Comparison of ENCODE assay signal across 9 mouse cellular contexts in genomic region chr1:172489585-172490250, GRCm38 (mm10). TPM values are rescaled to one million over a fixed set of nuclear protein-coding genes. Genes with fewer than 3 reads are reported as not detected.
DNase-seq lines count a peak whose midpoint lies in the region; ATAC-seq and TF ChIP-seq lines count a peak whose summit lies in the region.
"Had no signal": no experiment of that assay in that cellular context is flagged by ENCODE, and none has a peak within 500 bp of the region (broad histone marks: within the 10 kb centered on the region; RNA-seq: fewer than 3 reads in every experiment).

No protein-coding gene starts in this region.

- no peak for TF ChIP-seq CTCF in hindbrain, postnatal 0 days (IDR thresholded peaks at IDR 0.05; ENCODE audit: low read depth)

- no peaks in the 10 kb centered on the region for H3K36me3 ChIP-seq in heart, embryonic 14.5 days (ENCODE audit: control insufficient read depth, insufficient read depth, low read length)
- 0 out of 2 replicates have a peak, but pooled peaks cover 4% of the 10 kb centered on the region for H3K36me3 ChIP-seq in embryonic facial prominence, embryonic 15.5 days
- H3K36me3 ChIP-seq in hindbrain, postnatal 0 days (ENCODE audit: insufficient read depth, low read length): no peaks in the 10 kb centered on the region
- peaks cover 12% of the 10 kb centered on the region for H3K36me3 ChIP-seq in midbrain, embryonic 15.5 days (replicated peaks)

- peak overlapping the region; percentile 38; the same call in 1 of the 2 replicates for H3K9ac ChIP-seq in heart, embryonic 14.5 days (ENCODE audit: low read length)
- H3K9ac ChIP-seq in embryonic facial prominence, embryonic 15.5 days: 0 out of 2 replicates have a peak overlapping the region, but pooled peaks have one; percentile 27
- peak overlapping the region; percentile 30; the same call in 1 of the 2 replicates for H3K9ac ChIP-seq in hindbrain, postnatal 0 days (replicated peaks; ENCODE audit: low read length)
- H3K9ac ChIP-seq in midbrain, embryonic 15.5 days: no peak overlapping the region

- H3K9me3 ChIP-seq in heart, embryonic 14.5 days (ENCODE audit: control insufficient read depth, low read length): no peaks in the 10 kb centered on the region
- H3K9me3 ChIP-seq in embryonic facial prominence, embryonic 15.5 days (replicated peaks): no peaks in the 10 kb centered on the region
- no peaks in the 10 kb centered on the region for H3K9me3 ChIP-seq in hindbrain, postnatal 0 days (ENCODE audit: low read length)
- H3K9me3 ChIP-seq in midbrain, embryonic 15.5 days: no peaks in the 10 kb centered on the region

- no peaks in the 10 kb centered on the region; a peak in 2 of 4 replicates for H3K4me1 ChIP-seq in heart, embryonic 14.5 days (ENCODE audit: control insufficient read depth in 2 of 2, insufficient read depth in 2 of 2, low read length in 2 of 2)
- peaks cover 40% of the 10 kb centered on the region for H3K4me1 ChIP-seq in embryonic facial prominence, embryonic 15.5 days
- H3K4me1 ChIP-seq in hindbrain, postnatal 0 days (ENCODE audit: insufficient read depth, low read length): peaks cover 14% of the 10 kb centered on the region
- H3K4me1 ChIP-seq in midbrain, embryonic 15.5 days: peaks cover 40% of the 10 kb centered on the region

- 55% methylated on average over 12 of the region's 12 CpGs for WGBS in heart, embryonic 14.5 days
- 55% methylated on average over 12 of the region's 12 CpGs for WGBS in embryonic facial prominence, embryonic 15.5 days
- 54% methylated on average over 12 of the region's 12 CpGs for WGBS in hindbrain, postnatal 0 days
- 57% methylated on average over 12 of the region's 12 CpGs for WGBS in midbrain, embryonic 15.5 days

- no peak overlapping the region for H3K27ac ChIP-seq in heart, embryonic 14.5 days (replicated peaks in 1 of 2; ENCODE audit: control insufficient read depth in 1 of 2, insufficient read depth in 1 of 2, low read depth in 2 of 2, low read length in 2 of 2)
- H3K27ac ChIP-seq in embryonic facial prominence, embryonic 15.5 days (replicated peaks): no peak overlapping the region
- no peak overlapping the region for H3K27ac ChIP-seq in hindbrain, postnatal 0 days
- H3K27ac ChIP-seq in midbrain, embryonic 15.5 days: no peak overlapping the region

- peak overlapping the region; percentile 65 for H3K4me2 ChIP-seq in heart, embryonic 14.5 days (ENCODE audit: low read length)
- peak overlapping the region; percentile 54 for H3K4me2 ChIP-seq in embryonic facial prominence, embryonic 15.5 days (replicated peaks)
- H3K4me2 ChIP-seq in hindbrain, postnatal 0 days (ENCODE audit: low read depth, low read length): peak overlapping the region; percentile 63
- H3K4me2 ChIP-seq in midbrain, embryonic 15.5 days: peak overlapping the region; percentile 38

- H3K4me3 ChIP-seq in heart, embryonic 14.5 days (ENCODE audit: control insufficient read depth in 1 of 2, insufficient read depth in 1 of 2, low read depth in 1 of 2, low read length in 2 of 2): peak overlapping the region in 1 of 2 experiments; percentile 28; a peak in 2 of 4 replicates
- peak overlapping the region; percentile 38 for H3K4me3 ChIP-seq in embryonic facial prominence, embryonic 15.5 days (replicated peaks)
- H3K4me3 ChIP-seq in hindbrain, postnatal 0 days (ENCODE audit: low read length): peak overlapping the region; percentile 29
- H3K4me3 ChIP-seq in midbrain, embryonic 15.5 days: peak overlapping the region; percentile 13; the same call in 1 of the 2 replicates

- ATAC-seq in heart, embryonic 14.5 days (ENCODE audit: insufficient number of reproducible peaks, insufficient read depth, low FRiP score, low read depth): no peak
- no peak for ATAC-seq in embryonic facial prominence, embryonic 15.5 days (ENCODE audit: insufficient number of reproducible peaks, low FRiP score, low TSS enrichment, low read depth)
- peak; percentile 22; the same call in 1 of the 2 replicates for ATAC-seq in hindbrain, postnatal 0 days
- peak; percentile 34 for ATAC-seq in midbrain, embryonic 15.5 days (replicated peaks)
- ATAC-seq in monocyte, adult 5-6 weeks (replicated peaks; ENCODE audit: insufficient number of reproducible peaks, low FRiP score, low TSS enrichment, poor library complexity, severe bottlenecking): no peak
- no peak for ATAC-seq in CD4-positive, CD25-positive, alpha-beta regulatory T cell, adult 4 months

- DNase-seq in heart, adult 18-20 months: no peak
- DNase-seq in hindbrain, postnatal 0 days (ENCODE audit: low spot score): no peak
- DNase-seq in right cerebral cortex, adult 18-20 months: no peak

- H3K27me3 ChIP-seq in heart, embryonic 14.5 days (ENCODE audit: control insufficient read depth, insufficient read depth, low read length): no peaks in the 10 kb centered on the region
- no peaks in the 10 kb centered on the region for H3K27me3 ChIP-seq in embryonic facial prominence, embryonic 15.5 days
- no peaks in the 10 kb centered on the region for H3K27me3 ChIP-seq in hindbrain, postnatal 0 days (ENCODE audit: insufficient read depth, low read length)
- no peaks in the 10 kb centered on the region for H3K27me3 ChIP-seq in midbrain, embryonic 15.5 days (replicated peaks)

RNA-seq across cellular contexts. Expression of gene Igsf9, which starts 8.1 kb away (rescaled TPM):
- 2.0 and 5.0 TPM in 2 replicates for polyA plus RNA-seq in heart, embryonic 14.5 days (2014; fragmentation: Nextera tagmentation; extraction: Ambion mirVana)
- total RNA-seq in heart, adult 18-20 months (2021): under 1 TPM; 0.28 to 0.45 TPM
- polyA plus RNA-seq in embryonic facial prominence, embryonic 15.5 days (2015; fragmentation: Nextera tagmentation; extraction: Ambion mirVana): 58.4 and 61.0 TPM in 2 replicates
- total RNA-seq in hindbrain, postnatal 0 days (2014; rRNA removed): 17.9 and 33.0 TPM in 2 replicates
- 10.5 and 13.5 TPM in 2 replicates for polyA plus RNA-seq in hindbrain, postnatal 0 days (2015; fragmentation: Nextera tagmentation; extraction: Ambion mirVana)
- 80.6 and 83.2 TPM in 2 replicates for polyA plus RNA-seq in midbrain, embryonic 15.5 days (2015; fragmentation: Nextera tagmentation; extraction: Ambion mirVana)
- 1.1 to 6.0 TPM (median 1.2 TPM) in 3 replicates for total RNA-seq in monocyte, adult 5-6 weeks (2017)
- 1 to 10 TPM in 1 of 2 experiments, not detected in 1; 1.1 TPM for polyA plus RNA-seq in CD4-positive, CD25-positive, alpha-beta regulatory T cell, adult 4 months (2017; shearing (Covaris generic))

RNA-seq across cellular contexts. Expression of gene Tagln2, which starts 10.1 kb away (rescaled TPM):
- polyA plus RNA-seq in heart, embryonic 14.5 days (2014; fragmentation: Nextera tagmentation; extraction: Ambion mirVana): 187 and 196 TPM in 2 replicates
- 10 to 100 TPM; 56.8 to 58.8 TPM for total RNA-seq in heart, adult 18-20 months (2021)
- polyA plus RNA-seq in embryonic facial prominence, embryonic 15.5 days (2015; fragmentation: Nextera tagmentation; extraction: Ambion mirVana): 260 and 286 TPM in 2 replicates
- 45.1 and 70.2 TPM in 2 replicates for total RNA-seq in hindbrain, postnatal 0 days (2014; rRNA removed)
- 59.2 and 61.6 TPM in 2 replicates for polyA plus RNA-seq in hindbrain, postnatal 0 days (2015; fragmentation: Nextera tagmentation; extraction: Ambion mirVana)
- polyA plus RNA-seq in midbrain, embryonic 15.5 days (2015; fragmentation: Nextera tagmentation; extraction: Ambion mirVana): 57.2 and 58.7 TPM in 2 replicates
- 185 to 298 TPM (median 202 TPM) in 3 replicates for total RNA-seq in monocyte, adult 5-6 weeks (2017)
- 100 to 1,000 TPM; 226 to 278 TPM for polyA plus RNA-seq in CD4-positive, CD25-positive, alpha-beta regulatory T cell, adult 4 months (2017; shearing (Covaris generic))

RNA-seq across cellular contexts. Expression of gene Slamf9, which starts 14.6 kb away (rescaled TPM):
- polyA plus RNA-seq in heart, embryonic 14.5 days (2014; fragmentation: Nextera tagmentation; extraction: Ambion mirVana): 1.5 and 1.6 TPM in 2 replicates
- total RNA-seq in heart, adult 18-20 months (2021): 1 to 10 TPM; 1.2 to 2.2 TPM
- 0.85 and 1.2 TPM in 2 replicates for polyA plus RNA-seq in embryonic facial prominence, embryonic 15.5 days (2015; fragmentation: Nextera tagmentation; extraction: Ambion mirVana)
- not detected in 2 replicates for total RNA-seq in hindbrain, postnatal 0 days (2014; rRNA removed)
- 0.39 and 0.49 TPM in 2 replicates for polyA plus RNA-seq in hindbrain, postnatal 0 days (2015; fragmentation: Nextera tagmentation; extraction: Ambion mirVana)
- 0.13 and 0.47 TPM in 2 replicates for polyA plus RNA-seq in midbrain, embryonic 15.5 days (2015; fragmentation: Nextera tagmentation; extraction: Ambion mirVana)
- total RNA-seq in monocyte, adult 5-6 weeks (2017): 17.0 to 25.6 TPM (median 21.4 TPM) in 3 replicates
- not detected for polyA plus RNA-seq in CD4-positive, CD25-positive, alpha-beta regulatory T cell, adult 4 months (2017; shearing (Covaris generic))
- total RNA-seq: MEL had no signal

RNA-seq across cellular contexts. Expression of gene Cfap45, which starts 30.9 kb away (rescaled TPM):
- polyA plus RNA-seq in heart, embryonic 14.5 days (2014; fragmentation: Nextera tagmentation; extraction: Ambion mirVana): 2.0 and 2.6 TPM in 2 replicates
- 1 to 10 TPM in 1 of 2 experiments, not detected in 1; 1.2 TPM for total RNA-seq in heart, adult 18-20 months (2021)
- polyA plus RNA-seq in embryonic facial prominence, embryonic 15.5 days (2015; fragmentation: Nextera tagmentation; extraction: Ambion mirVana): 12.2 and 18.7 TPM in 2 replicates
- 1.0 and 1.2 TPM in 2 replicates for total RNA-seq in hindbrain, postnatal 0 days (2014; rRNA removed)
- 3.7 and 4.5 TPM in 2 replicates for polyA plus RNA-seq in hindbrain, postnatal 0 days (2015; fragmentation: Nextera tagmentation; extraction: Ambion mirVana)
- polyA plus RNA-seq in midbrain, embryonic 15.5 days (2015; fragmentation: Nextera tagmentation; extraction: Ambion mirVana): 3.7 and 4.2 TPM in 2 replicates
- 7.5 TPM in 1 of 3 replicates, not detected in the others for total RNA-seq in monocyte, adult 5-6 weeks (2017)
- polyA plus RNA-seq in CD4-positive, CD25-positive, alpha-beta regulatory T cell, adult 4 months (2017; shearing (Covaris generic)): under 1 TPM in 1 of 2 experiments, not detected in 1; 0.69 TPM
- total RNA-seq: MEL had no signal

Comparison
In these comparisons a context has a peak if more than half of its experiments do, and no peak if none do; other contexts are left out.
1. ATAC-seq: peak in hindbrain, postnatal 0 days (single experiment) and midbrain, embryonic 15.5 days (single experiment); none in heart, embryonic 14.5 days (single experiment), embryonic facial prominence, embryonic 15.5 days (single experiment), monocyte, adult 5-6 weeks (single experiment) and CD4-positive, CD25-positive, alpha-beta regulatory T cell, adult 4 months (single experiment).
2. Peak in every context shown above with its lines, with median percentiles within 50 percentile points of each other: H3K4me2 ChIP-seq.